Comparison of ENCODE assay signal across 21 mouse cellular contexts in genomic region chrX:167130601-167131000, GRCm38 (mm10).
"Had no signal": no experiment of that assay in that cellular context is flagged by ENCODE, and none has a peak within 500 bp of the region (broad histone marks: within the 10 kb centered on the region; RNA-seq: fewer than 3 reads in every experiment).

No protein-coding gene starts in this region.

- H3K9ac ChIP-seq: kidney, embryonic 15.5 days; limb, embryonic 13.5 days; liver, embryonic 12.5 days; liver, embryonic 15.5 days; lung, embryonic 14.5 days had no signal

- H3K4me2 ChIP-seq: kidney, embryonic 15.5 days; limb, embryonic 13.5 days; liver, embryonic 12.5 days; liver, embryonic 15.5 days; lung, embryonic 14.5 days; midbrain, embryonic 11.5 days had no signal

- H3K9me3 ChIP-seq: kidney, embryonic 15.5 days; limb, embryonic 10.5 days; limb, embryonic 13.5 days; liver, embryonic 12.5 days; liver, embryonic 15.5 days had no signal

- DNase-seq: kidney, adult 8-10 months; kidney, postnatal 14 days; kidney, postnatal 4 days; liver; lung, embryonic 14.5 days; midbrain, embryonic 14.5 days; right cerebral cortex, adult 18-20 months; right cerebral cortex, postnatal 14 days; right cerebral cortex, postnatal 4 days; spleen, adult 18-20 months; thymus, adult 2 months; thymus, postnatal 14 days; thymus, postnatal 4 days had no signal

- H3K4me3 ChIP-seq: kidney, embryonic 15.5 days; limb, embryonic 10.5 days; limb, embryonic 13.5 days; liver, embryonic 12.5 days; liver, embryonic 15.5 days had no signal

- H3K36me3 ChIP-seq: kidney, embryonic 15.5 days; limb, embryonic 10.5 days; limb, embryonic 13.5 days; liver, embryonic 12.5 days; liver, embryonic 15.5 days had no signal

- H3K27ac ChIP-seq: kidney, embryonic 15.5 days; limb, embryonic 10.5 days; limb, embryonic 13.5 days; liver, embryonic 12.5 days; liver, embryonic 15.5 days; stomach, postnatal 0 days had no signal

- H3K27me3 ChIP-seq: liver, embryonic 15.5 days had no signal

- H3K4me1 ChIP-seq: kidney, embryonic 15.5 days; limb, embryonic 10.5 days; limb, embryonic 13.5 days; liver, embryonic 12.5 days; liver, embryonic 15.5 days had no signal

- ATAC-seq: intestine, postnatal 0 days; liver, embryonic 12.5 days had no signal
